Mouse (Mus musculus): ENCODE results near the gene Olfr71. TPM values are rescaled to one million over a fixed set of nuclear protein-coding genes. Genes with fewer than 3 reads are reported as not detected.

The Olfr71 gene
- polyA plus RNA-seq, 1 experiment from 2014 or later: not detected

- 64% methylated on average over 13 of the region's 13 CpGs for WGBS
- no peaks in the 10 kb centered on the region for H3K9me3 ChIP-seq (replicated peaks; ENCODE audit: control insufficient read depth, low read length)
- no peaks in the 10 kb centered on the region for H3K27me3 ChIP-seq (replicated peaks; ENCODE audit: control insufficient read depth, insufficient read depth, low read length)
- ATAC-seq (peak; percentile 46; the same call in 1 of the 2 replicates), DNase-seq (ENCODE audit: low spot score) (peak; percentile 47)
- H3K4me1 ChIP-seq (ENCODE audit: control insufficient read depth, insufficient read depth, low read length): no peaks in the 10 kb centered on the region
- H3K36me3 ChIP-seq (ENCODE audit: control insufficient read depth, insufficient read depth, low read length): no peaks in the 10 kb centered on the region
- H3K4me3 ChIP-seq (ENCODE audit: low read depth, low read length): no peak overlapping the region
- no peak overlapping the region for H3K27ac ChIP-seq (ENCODE audit: low read depth, low read length)
- H3K9ac ChIP-seq (ENCODE audit: low read length): no peak overlapping the region
- H3K4me2 ChIP-seq (ENCODE audit: low read length): no peak overlapping the region
Observed at GRCm38 (mm10) chr4:43696561-43696960, 13.5 kb downstream of the Olfr71 start.

- Histone ChIP-seq H3K9me3 (replicated peaks; ENCODE audit: control insufficient read depth, low read length) (no peaks in the 10 kb centered on the region), H3K4me3 (ENCODE audit: low read depth, low read length) (no peak overlapping the region), H3K27me3 (replicated peaks; ENCODE audit: control insufficient read depth, insufficient read depth, low read length) (no peaks in the 10 kb centered on the region), H3K9ac (ENCODE audit: low read length) (no peak overlapping the region), H3K36me3 (ENCODE audit: control insufficient read depth, insufficient read depth, low read length) (peaks cover 8% of the 10 kb centered on the region), H3K4me1 (ENCODE audit: control insufficient read depth, insufficient read depth, low read length) (no peaks in the 10 kb centered on the region), H3K27ac (ENCODE audit: low read depth, low read length) (no peak overlapping the region), H3K4me2 (ENCODE audit: low read length) (no peak overlapping the region)
- ATAC-seq: no peak
- no peak for DNase-seq (ENCODE audit: low spot score)
- 31% methylated on average over 9 of the region's 9 CpGs for WGBS
Observed at GRCm38 (mm10) chr4:43695249-43695671, 14.8 kb downstream of the Olfr71 start.

- no peaks in the 10 kb centered on the region for H3K27me3 ChIP-seq (replicated peaks; ENCODE audit: control insufficient read depth, insufficient read depth, low read length)
- no peaks in the 10 kb centered on the region for H3K4me1 ChIP-seq (ENCODE audit: control insufficient read depth, insufficient read depth, low read length)
- no peak overlapping the region for H3K9ac ChIP-seq (ENCODE audit: low read length)
- no peak overlapping the region for H3K27ac ChIP-seq (ENCODE audit: low read depth, low read length)
- H3K36me3 ChIP-seq (ENCODE audit: control insufficient read depth, insufficient read depth, low read length): peaks cover 15% of the 10 kb centered on the region
- DNase-seq (ENCODE audit: low spot score) (no peak), ATAC-seq (no peak)
- no peak overlapping the region for H3K4me3 ChIP-seq (ENCODE audit: low read depth, low read length)
- H3K4me2 ChIP-seq (ENCODE audit: low read length): no peak overlapping the region
- H3K9me3 ChIP-seq (replicated peaks; ENCODE audit: control insufficient read depth, low read length): no peaks in the 10 kb centered on the region
- WGBS: 88% methylated on average over 1 of the region's 1 CpGs
Observed at GRCm38 (mm10) chr4:43694439-43695248, 15.4 kb downstream of the Olfr71 start.

GRCm38 (mm10) chr4:43693806-43694241 is 16.2 kb downstream of the Olfr71 start:
- H3K27ac ChIP-seq (ENCODE audit: low read depth, low read length): no peak overlapping the region
- H3K4me2 ChIP-seq (ENCODE audit: low read length): no peak overlapping the region
- H3K27me3 ChIP-seq (replicated peaks; ENCODE audit: control insufficient read depth, insufficient read depth, low read length): no peaks in the 10 kb centered on the region
- DNase-seq (ENCODE audit: low spot score) (no peak), ATAC-seq (no peak)
- WGBS: 82% methylated on average over 5 of the region's 5 CpGs
- H3K4me1 ChIP-seq (ENCODE audit: control insufficient read depth, insufficient read depth, low read length): no peaks in the 10 kb centered on the region
- peaks cover 23% of the 10 kb centered on the region for H3K36me3 ChIP-seq (ENCODE audit: control insufficient read depth, insufficient read depth, low read length)
- no peak overlapping the region for H3K4me3 ChIP-seq (ENCODE audit: low read depth, low read length)
- H3K9ac ChIP-seq (ENCODE audit: low read length): no peak overlapping the region
- H3K9me3 ChIP-seq (replicated peaks; ENCODE audit: control insufficient read depth, low read length): no peaks in the 10 kb centered on the region

- Histone ChIP-seq H3K9ac (ENCODE audit: low read length) (no peak overlapping the region), H3K9me3 (replicated peaks; ENCODE audit: control insufficient read depth, low read length) (no peaks in the 10 kb centered on the region), H3K4me1 (ENCODE audit: control insufficient read depth, insufficient read depth, low read length) (no peaks in the 10 kb centered on the region), H3K36me3 (ENCODE audit: control insufficient read depth, insufficient read depth, low read length) (peaks cover 44% of the 10 kb centered on the region), H3K27me3 (replicated peaks; ENCODE audit: control insufficient read depth, insufficient read depth, low read length) (no peaks in the 10 kb centered on the region), H3K27ac (ENCODE audit: low read depth, low read length) (no peak overlapping the region), H3K4me3 (ENCODE audit: low read depth, low read length) (no peak overlapping the region), H3K4me2 (ENCODE audit: low read length) (no peak overlapping the region)
- DNase-seq (ENCODE audit: low spot score) (no peak), ATAC-seq (no peak)
- 87% methylated on average over 5 of the region's 5 CpGs for WGBS
Observed at GRCm38 (mm10) chr4:43691026-43691425, 19.0 kb downstream of the Olfr71 start.

- Histone ChIP-seq H3K36me3 (ENCODE audit: control insufficient read depth, insufficient read depth, low read length) (peaks cover 55% of the 10 kb centered on the region), H3K4me3 (ENCODE audit: low read depth, low read length) (no peak overlapping the region), H3K4me2 (ENCODE audit: low read length) (no peak overlapping the region), H3K27ac (ENCODE audit: low read depth, low read length) (no peak overlapping the region), H3K27me3 (replicated peaks; ENCODE audit: control insufficient read depth, insufficient read depth, low read length) (no peaks in the 10 kb centered on the region), H3K9me3 (replicated peaks; ENCODE audit: control insufficient read depth, low read length) (no peaks in the 10 kb centered on the region), H3K4me1 (ENCODE audit: control insufficient read depth, insufficient read depth, low read length) (no peaks in the 10 kb centered on the region), H3K9ac (ENCODE audit: low read length) (no peak overlapping the region)
- no peak for ATAC-seq
- 93% methylated on average over 17 of the region's 17 CpGs for WGBS
- no peak for DNase-seq (ENCODE audit: low spot score)
Observed at GRCm38 (mm10) chr4:43690021-43690420, 20.0 kb downstream of the Olfr71 start.

GRCm38 (mm10) chr4:43679416-43680043 is 30.5 kb downstream of the Olfr71 start:
- H3K9me3 ChIP-seq (replicated peaks; ENCODE audit: control insufficient read depth, low read length): no peaks in the 10 kb centered on the region
- no peak for DNase-seq (ENCODE audit: low spot score)
- no peak overlapping the region for H3K9ac ChIP-seq (ENCODE audit: low read length)
- H3K4me1 ChIP-seq (ENCODE audit: control insufficient read depth, insufficient read depth, low read length): no peaks in the 10 kb centered on the region
- no peak overlapping the region for H3K4me2 ChIP-seq (ENCODE audit: low read length)
- peaks cover 88% of the 10 kb centered on the region for H3K36me3 ChIP-seq (ENCODE audit: control insufficient read depth, insufficient read depth, low read length)
- no peaks in the 10 kb centered on the region for H3K27me3 ChIP-seq (replicated peaks; ENCODE audit: control insufficient read depth, insufficient read depth, low read length)
- WGBS: 91% methylated on average over 7 of the region's 7 CpGs
- H3K4me3 ChIP-seq (ENCODE audit: low read depth, low read length): no peak overlapping the region
- H3K27ac ChIP-seq (ENCODE audit: low read depth, low read length): no peak overlapping the region
- ATAC-seq: no peak

- no peak for ATAC-seq
- no peaks in the 10 kb centered on the region for H3K4me1 ChIP-seq (ENCODE audit: control insufficient read depth, insufficient read depth, low read length)
- DNase-seq (ENCODE audit: low spot score): no peak
- no peak overlapping the region for H3K4me2 ChIP-seq (ENCODE audit: low read length)
- no peak overlapping the region for H3K27ac ChIP-seq (ENCODE audit: low read depth, low read length)
- peaks cover 87% of the 10 kb centered on the region for H3K36me3 ChIP-seq (ENCODE audit: control insufficient read depth, insufficient read depth, low read length)
- WGBS: 89% methylated on average over 6 of the region's 6 CpGs
- H3K9ac ChIP-seq (ENCODE audit: low read length): no peak overlapping the region
- H3K4me3 ChIP-seq (ENCODE audit: low read depth, low read length): no peak overlapping the region
- H3K27me3 ChIP-seq (replicated peaks; ENCODE audit: control insufficient read depth, insufficient read depth, low read length): no peaks in the 10 kb centered on the region
- H3K9me3 ChIP-seq (replicated peaks; ENCODE audit: control insufficient read depth, low read length): no peaks in the 10 kb centered on the region
Observed at GRCm38 (mm10) chr4:43678541-43678940, 31.5 kb downstream of the Olfr71 start.

- H3K27ac ChIP-seq (ENCODE audit: low read depth, low read length): no peak overlapping the region
- H3K4me1 ChIP-seq (ENCODE audit: control insufficient read depth, insufficient read depth, low read length): peaks cover 12% of the 10 kb centered on the region
- ATAC-seq (no peak), DNase-seq (ENCODE audit: low spot score) (no peak)
- peaks cover 60% of the 10 kb centered on the region for H3K36me3 ChIP-seq (ENCODE audit: control insufficient read depth, insufficient read depth, low read length)
- WGBS: 82% methylated on average over 4 of the region's 4 CpGs
- H3K4me3 ChIP-seq (ENCODE audit: low read depth, low read length): no peak overlapping the region
- no peak overlapping the region for H3K4me2 ChIP-seq (ENCODE audit: low read length)
- no peak overlapping the region for H3K9ac ChIP-seq (ENCODE audit: low read length)
- H3K9me3 ChIP-seq (replicated peaks; ENCODE audit: control insufficient read depth, low read length): no peaks in the 10 kb centered on the region
- H3K27me3 ChIP-seq (replicated peaks; ENCODE audit: control insufficient read depth, insufficient read depth, low read length): no peaks in the 10 kb centered on the region
Observed at GRCm38 (mm10) chr4:43675608-43676007, 34.4 kb downstream of the Olfr71 start.

All from forebrain, embryonic 14.5 days (tissue).